Mouse (Mus musculus) midbrain, embryonic 13.5 days (tissue): Measurements from ENCODE around the gene Pdk2. TPM values are rescaled to one million over a fixed set of nuclear protein-coding genes. Genes with fewer than 3 reads are reported as not detected.
A peak's percentile ranks its signal among the peaks of the same experiment; 100 is the strongest.

ENCODE experiments used
- ATAC-seq: fragments of 200-750 bp; cut with Nextera tagmentation; 2 replicates; pipeline ENCODE4 v1.8.0; 2017; ENCODE audit warnings: mild to moderate bottlenecking, moderate TSS enrichment, moderate library complexity
- H3K27ac ChIP-seq: fragments of 300-500 bp; sonication (generic); 2 replicates; pipeline ENCODE4 v1.5.1; 2015; ENCODE audit warnings: inconsistent platforms, mild to moderate bottlenecking, moderate library complexity
- H3K27me3 ChIP-seq: fragments of 300-500 bp; sonication (generic); 2 replicates; pipeline ENCODE4 v1.6.1; 2015; ENCODE audit warnings: mild to moderate bottlenecking, inconsistent platforms
- H3K36me3 ChIP-seq: fragments of 300-500 bp; sonication (generic); 2 replicates; pipeline ENCODE4 v1.6.1; 2015; ENCODE audit warnings: mild to moderate bottlenecking, inconsistent platforms
- H3K4me1 ChIP-seq: fragments of 300-500 bp; sonication (generic); replicated peaks from 2 replicates; pipeline ENCODE4 v1.6.1; 2015; ENCODE audit warnings: inconsistent platforms
- H3K4me2 ChIP-seq: fragments of 300-500 bp; sonication (generic); replicated peaks from 2 replicates; pipeline ENCODE4 v1.6.1; 2015; ENCODE audit warnings: moderate library complexity, mild to moderate bottlenecking, inconsistent platforms
- H3K4me3 ChIP-seq: fragments of 300-500 bp; sonication (generic); replicated peaks from 2 replicates; pipeline ENCODE4 v1.5.1; 2015; ENCODE audit warnings: mild to moderate bottlenecking, inconsistent platforms
- H3K9ac ChIP-seq: fragments of 300-500 bp; sonication (generic); replicated peaks from 2 replicates; pipeline ENCODE4 v1.6.1; 2015; ENCODE audit warnings: mild to moderate bottlenecking, inconsistent platforms
- H3K9me3 ChIP-seq: fragments of 300-500 bp; sonication (generic); 2 replicates; pipeline ENCODE4 v1.6.1; 2016; ENCODE audit warnings: mild to moderate bottlenecking, inconsistent platforms
- WGBS: fragments of 180-500 bp; shearing (Covaris S2); methylation state at CpG from one replicate; pipeline ENCODE4 v1.1.7; 2015; 5-methylcytosine and 5-hydroxymethylcytosine counted together
- polyA plus RNA-seq: library from polyadenylated mRNA; unstranded; fragments of >200 nt; fragmentation: Nextera tagmentation; extraction: Ambion mirVana; gene quantifications from 2 replicates; pipeline ENCODE4 v1.2.1, GENCODE M21; 2015

Gene Pdk2
- polyA plus RNA-seq, 1 experiment from 2014 or later = 24.7 TPM

GRCm38 (mm10) chr11:95038156-95038817 is 2.9 kb downstream of the Pdk2 start:
- Histone ChIP-seq H3K4me1 (peaks cover 19% of the 10 kb centered on the region), H3K27ac (no peak overlapping the region), H3K9me3 (no peaks in the 10 kb centered on the region), H3K36me3 (no peaks in the 10 kb centered on the region), H3K27me3 (0 out of 2 replicates have a peak, but pooled peaks cover 9% of the 10 kb centered on the region), H3K4me3 (no peak overlapping the region), H3K4me2 (no peak overlapping the region), H3K9ac (no peak overlapping the region)
- WGBS = 70% methylated on average over 14 of the region's 14 CpGs
- no peak for ATAC-seq

- Histone ChIP-seq H3K27me3 (0 out of 2 replicates have a peak, but pooled peaks cover 9% of the 10 kb centered on the region), H3K9ac (no peak overlapping the region), H3K4me3 (no peak overlapping the region), H3K9me3 (no peaks in the 10 kb centered on the region), H3K36me3 (no peaks in the 10 kb centered on the region), H3K4me2 (no peak overlapping the region), H3K4me1 (peaks cover 19% of the 10 kb centered on the region), H3K27ac (no peak overlapping the region)
- 59% methylated on average over 6 of the region's 6 CpGs for WGBS
- ATAC-seq = no peak
These were observed 3.8 kb downstream of the Pdk2 start for GRCm38 (mm10) chr11:95037306-95037705.

DNA sequence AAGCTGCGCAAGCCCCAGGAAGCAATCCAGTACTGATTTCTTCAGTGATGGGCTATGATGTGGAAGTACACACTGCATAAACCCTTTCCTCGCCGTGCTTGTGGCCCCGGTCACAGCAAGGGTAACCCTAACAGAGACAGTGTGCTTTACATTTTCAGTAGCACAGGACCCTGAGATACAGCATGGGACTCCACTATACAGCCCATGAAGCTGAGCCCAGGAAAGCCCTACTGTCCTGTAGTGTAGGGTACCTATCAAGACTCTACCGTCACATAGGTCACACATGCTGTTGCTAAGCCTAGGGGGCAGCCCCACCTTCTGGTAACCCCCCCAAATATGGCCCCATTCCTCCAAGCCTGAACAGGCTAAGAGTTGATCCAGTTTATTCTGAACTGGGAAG is 4.6 kb downstream of the Pdk2 start:
- Histone ChIP-seq H3K9ac (no peak overlapping the region), H3K27me3 (0 out of 2 replicates have a peak, but pooled peaks cover 9% of the 10 kb centered on the region), H3K4me1 (peaks cover 13% of the 10 kb centered on the region), H3K9me3 (no peaks in the 10 kb centered on the region), H3K27ac (no peak overlapping the region), H3K36me3 (no peaks in the 10 kb centered on the region), H3K4me3 (no peak overlapping the region), H3K4me2 (no peak overlapping the region)
- 92% methylated on average over 5 of the region's 5 CpGs for WGBS
- no peak for ATAC-seq

DNA sequence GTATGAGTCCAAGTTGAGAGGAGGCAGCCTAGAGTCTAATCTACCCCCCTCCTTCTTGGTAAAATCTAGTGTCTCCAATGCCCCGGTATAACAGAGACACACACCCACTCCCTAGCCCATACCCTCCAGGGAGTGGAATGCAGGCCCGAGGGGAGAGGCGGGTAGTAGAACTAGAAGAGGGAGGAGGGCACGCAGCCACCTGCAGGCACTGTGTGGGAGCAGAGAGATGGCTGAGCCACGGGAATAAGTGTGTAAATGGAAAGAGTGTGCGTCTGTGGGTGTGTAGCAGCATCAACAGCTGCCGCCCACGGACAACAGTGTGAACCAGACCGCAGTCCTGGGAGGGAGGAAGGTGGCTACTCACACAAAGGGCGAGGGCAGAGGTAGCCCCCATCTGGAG is 6.3 kb downstream of the Pdk2 start:
- H3K4me2 ChIP-seq = no peak overlapping the region
- H3K36me3 ChIP-seq = no peaks in the 10 kb centered on the region
- WGBS = 81% methylated on average over 10 of the region's 10 CpGs
- H3K27me3 ChIP-seq = 0 out of 2 replicates have a peak, but pooled peaks cover 9% of the 10 kb centered on the region
- H3K4me3 ChIP-seq = no peak overlapping the region
- H3K27ac ChIP-seq = no peak overlapping the region
- no peaks in the 10 kb centered on the region for H3K9me3 ChIP-seq
- H3K4me1 ChIP-seq = peaks cover 3% of the 10 kb centered on the region; the same call in 1 of the 2 replicates
- no peak for ATAC-seq
- 0 out of 2 replicates have a peak overlapping the region, but pooled peaks have one; percentile 36 for H3K9ac ChIP-seq

DNA sequence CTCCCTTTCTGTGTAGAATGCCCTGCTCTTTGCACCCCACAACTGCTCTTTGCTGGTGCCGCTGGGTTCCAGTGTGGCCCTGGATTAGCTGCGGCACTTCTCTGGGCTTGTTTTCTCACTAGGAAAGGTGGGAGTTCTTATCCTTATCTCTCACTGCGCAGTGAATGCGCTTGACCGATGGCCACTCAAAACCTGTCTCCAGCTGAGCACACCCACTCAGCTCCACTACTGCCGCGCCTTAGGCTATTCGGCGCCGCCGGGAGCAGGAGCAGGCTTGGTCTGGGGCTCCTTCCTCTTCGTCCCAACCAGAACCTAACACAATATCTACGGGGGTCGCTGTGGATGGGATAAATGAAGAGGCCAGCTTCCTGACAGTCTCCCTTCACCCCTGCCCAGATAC is 7.5 kb downstream of the Pdk2 start:
- 80% methylated on average over 14 of the region's 14 CpGs for WGBS
- 0 out of 2 replicates have a peak overlapping the region, but pooled peaks have one; percentile 10 for H3K9ac ChIP-seq
- no peak for ATAC-seq

GRCm38 (mm10) chr11:95032945-95033344 is 8.2 kb downstream of the Pdk2 start:
- H3K27ac ChIP-seq = no peak overlapping the region
- no peak overlapping the region for H3K4me3 ChIP-seq
- peaks cover 8% of the 10 kb centered on the region for H3K4me1 ChIP-seq
- ATAC-seq = no peak
- 45% methylated on average over 6 of the region's 6 CpGs for WGBS
- no peaks in the 10 kb centered on the region for H3K9me3 ChIP-seq
- H3K4me2 ChIP-seq = no peak overlapping the region
- no peak overlapping the region for H3K9ac ChIP-seq
- no peaks in the 10 kb centered on the region for H3K36me3 ChIP-seq
- no peaks in the 10 kb centered on the region for H3K27me3 ChIP-seq

More for the DNA sequence above, 7.5 kb downstream of the Pdk2 start:
- H3K27me3 ChIP-seq = no peaks in the 10 kb centered on the region
- H3K4me2 ChIP-seq = no peak overlapping the region
- H3K9me3 ChIP-seq = no peaks in the 10 kb centered on the region
- no peaks in the 10 kb centered on the region for H3K36me3 ChIP-seq
- H3K4me1 ChIP-seq = peaks cover 1% of the 10 kb centered on the region; the same call in 1 of the 2 replicates
- H3K27ac ChIP-seq = no peak overlapping the region
- no peak overlapping the region for H3K4me3 ChIP-seq

- whole genome bisulfite sequencing = 41% methylated on average over 13 of the region's 13 CpGs
- no peak overlapping the region; the same call in 1 of the 2 replicates for H3K9ac ChIP-seq
- peak overlapping the region; percentile 30 for H3K27ac ChIP-seq
These were observed 13.2 kb downstream of the Pdk2 start for GRCm38 (mm10) chr11:95027850-95028470.

DNA sequence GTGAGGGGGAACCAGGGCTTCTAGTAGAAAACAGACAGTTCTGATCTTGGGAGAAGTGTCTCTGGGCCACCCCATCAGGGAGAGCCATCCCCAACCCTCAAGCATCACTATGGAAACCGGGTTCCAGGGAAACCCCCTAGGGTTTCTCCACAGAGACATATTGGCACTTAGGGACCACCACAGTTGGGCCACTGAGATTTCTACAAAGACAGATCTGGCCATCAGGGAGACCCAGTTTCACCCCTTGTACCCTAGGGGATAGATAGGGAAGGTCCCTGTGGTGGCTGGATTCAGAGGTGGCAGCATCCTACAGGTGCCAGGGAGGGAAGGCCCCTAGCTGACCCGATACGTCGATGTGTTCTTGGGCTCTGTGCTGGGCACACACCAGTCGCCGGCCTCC is 14.3 kb downstream of the Pdk2 start:
- Histone ChIP-seq H3K4me1 (peaks cover 21% of the 10 kb centered on the region), H3K9ac (no peak overlapping the region), H3K4me2 (no peak overlapping the region), H3K27me3 (no peaks in the 10 kb centered on the region), H3K36me3 (peaks cover 45% of the 10 kb centered on the region), H3K9me3 (no peaks in the 10 kb centered on the region), H3K27ac (peak overlapping the region; percentile 44; the same call in 1 of the 2 replicates), H3K4me3 (no peak overlapping the region)
- ATAC-seq = no peak
- WGBS = 90% methylated on average over 6 of the region's 6 CpGs

More at GRCm38 (mm10) chr11:95027850-95028470, 13.2 kb downstream of the Pdk2 start:
- Histone ChIP-seq H3K4me1 (peaks cover 21% of the 10 kb centered on the region), H3K27me3 (no peaks in the 10 kb centered on the region), H3K36me3 (peaks cover 34% of the 10 kb centered on the region), H3K4me3 (no peak overlapping the region), H3K9me3 (no peaks in the 10 kb centered on the region), H3K4me2 (no peak overlapping the region)
- no peak for ATAC-seq

DNA sequence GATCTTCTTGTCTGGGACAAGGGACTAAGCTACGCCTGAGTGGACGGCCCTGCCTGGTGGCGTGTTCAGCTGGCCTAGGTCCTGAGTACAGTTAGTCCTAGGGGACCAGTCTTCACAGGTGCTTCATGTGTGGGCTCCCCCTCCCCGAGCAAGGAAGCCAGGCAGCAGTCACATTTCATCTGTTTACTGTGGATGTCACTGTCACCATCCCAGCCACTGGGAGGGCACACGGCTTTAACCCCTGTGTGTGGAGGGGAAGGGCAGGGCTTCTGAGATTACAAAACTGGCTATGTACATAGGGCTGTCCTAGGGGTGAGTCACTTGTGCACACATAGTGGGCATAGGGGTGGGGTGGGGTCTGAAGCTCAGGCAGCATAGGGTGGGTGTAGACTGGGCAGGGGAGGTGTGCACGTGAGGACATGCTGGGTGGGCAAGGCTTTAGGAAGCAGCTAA is 15.0 kb downstream of the Pdk2 start:
- Histone ChIP-seq H3K4me1 (peaks cover 21% of the 10 kb centered on the region), H3K9ac (no peak overlapping the region), H3K27me3 (no peaks in the 10 kb centered on the region), H3K4me2 (no peak overlapping the region), H3K9me3 (no peaks in the 10 kb centered on the region), H3K36me3 (peaks cover 52% of the 10 kb centered on the region), H3K4me3 (no peak overlapping the region), H3K27ac (peak overlapping the region; percentile 44; the same call in 1 of the 2 replicates)
- peak; percentile 55 for ATAC-seq
- WGBS = 66% methylated on average over 6 of the region's 6 CpGs

GRCm38 (mm10) chr11:95025227-95026012 is 15.7 kb downstream of the Pdk2 start:
- ATAC-seq = no peak
- WGBS = 87% methylated on average over 11 of the region's 11 CpGs
- Histone ChIP-seq H3K4me1 (peaks cover 21% of the 10 kb centered on the region), H3K4me2 (no peak overlapping the region), H3K4me3 (no peak overlapping the region), H3K9ac (no peak overlapping the region), H3K27me3 (no peaks in the 10 kb centered on the region), H3K36me3 (peaks cover 59% of the 10 kb centered on the region), H3K27ac (peak overlapping the region; percentile 9; the same call in 1 of the 2 replicates), H3K9me3 (no peaks in the 10 kb centered on the region)

DNA sequence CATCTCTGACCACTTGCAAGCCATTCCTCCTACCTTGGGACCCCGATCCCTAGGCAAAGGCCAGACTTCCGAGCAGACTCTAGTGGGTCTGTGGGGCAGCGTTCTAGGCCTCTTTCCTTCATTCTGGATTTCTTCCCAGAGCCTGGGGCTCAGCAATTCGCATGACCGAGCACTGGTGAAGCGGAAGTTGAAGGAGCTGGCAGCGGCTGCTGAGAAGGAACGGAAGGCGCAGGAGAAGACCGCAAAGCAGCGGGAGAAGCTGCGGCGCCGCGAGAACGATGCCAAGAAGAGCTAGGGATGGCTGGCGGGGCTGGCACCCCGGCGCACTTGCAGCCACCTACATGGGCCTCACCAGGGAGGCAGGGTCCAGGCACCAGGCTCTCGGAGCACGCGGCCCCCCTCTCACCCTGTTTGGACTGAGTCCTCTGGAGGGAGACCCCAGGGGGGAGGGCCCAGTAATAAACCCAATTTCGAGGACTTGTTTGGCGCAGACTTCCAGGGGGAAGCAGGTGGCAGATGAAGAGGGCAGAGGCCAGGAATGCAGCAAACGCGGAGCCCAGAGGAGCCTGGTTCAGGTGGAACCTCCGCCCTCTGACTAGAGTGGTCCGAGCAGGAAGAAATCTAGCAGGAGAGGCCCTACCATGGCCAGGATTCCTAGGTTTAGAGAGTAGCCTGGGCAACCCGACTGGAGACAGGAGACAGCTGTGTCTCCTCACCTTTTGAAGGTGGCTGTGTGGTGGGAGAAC is 16.5 kb downstream of the Pdk2 start:
- H3K36me3 ChIP-seq = peaks cover 67% of the 10 kb centered on the region
- 69% methylated on average over 29 of the region's 29 CpGs for WGBS
- no peak overlapping the region; the same call in 1 of the 2 replicates for H3K27ac ChIP-seq
- no peak overlapping the region for H3K4me2 ChIP-seq
- no peaks in the 10 kb centered on the region for H3K27me3 ChIP-seq
- H3K4me3 ChIP-seq = no peak overlapping the region
- H3K9ac ChIP-seq = no peak overlapping the region
- no peaks in the 10 kb centered on the region for H3K9me3 ChIP-seq
- ATAC-seq = no peak
- H3K4me1 ChIP-seq = peaks cover 26% of the 10 kb centered on the region
